Mouse (Mus musculus): ENCODE results near the gene Gid8. TPM values are rescaled to one million over a fixed set of nuclear protein-coding genes. Genes with fewer than 3 reads are reported as not detected.
A peak's percentile ranks its signal among the peaks of the same experiment; 100 is the strongest.

The Gid8 gene
- polyA plus RNA-seq, 1 experiment from 2014 or later = 38.0 TPM

DNA sequence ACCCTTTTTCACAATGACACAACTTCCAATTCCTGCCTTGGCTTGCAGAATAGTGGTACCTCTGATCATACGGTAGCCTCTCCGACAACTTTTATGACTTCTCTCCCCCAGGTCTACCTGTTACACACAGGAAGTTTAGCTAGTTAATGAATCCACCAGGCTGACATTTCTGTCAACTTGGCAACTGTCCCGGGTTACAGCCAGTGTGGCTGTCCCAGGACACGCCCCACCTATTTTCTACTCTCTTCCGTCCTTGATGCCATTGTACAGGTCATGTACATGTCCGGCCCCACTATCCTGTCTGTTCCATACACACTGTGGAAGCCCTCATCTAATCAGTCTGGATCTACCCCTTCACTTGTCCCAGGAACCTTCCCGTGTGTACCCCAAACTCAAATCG lies 5.3 kb upstream of the Gid8 start:
- Histone ChIP-seq H3K4me2 (replicated peaks; ENCODE audit: low read depth) (peak overlapping the region; percentile 24), H3K27ac (ENCODE audit: low read depth, low read length) (no peak overlapping the region; the same call in none of the 2 replicates)

GRCm38 (mm10) chr2:180705066-180705465 lies 4.9 kb upstream of the Gid8 start:
- H3K9ac ChIP-seq (ENCODE audit: low read depth, low read length) = no peak overlapping the region
- 61% methylated on average over 3 of the region's 3 CpGs for WGBS

More for the DNA sequence above, 5.3 kb upstream of the Gid8 start:
- Histone ChIP-seq H3K27me3 (replicated peaks; ENCODE audit: control insufficient read depth, insufficient read depth, low read length) (no peaks in the 10 kb centered on the region), H3K4me3 (ENCODE audit: low read depth, low read length) (no peak overlapping the region), H3K36me3 (ENCODE audit: control insufficient read depth, insufficient read depth) (no peaks in the 10 kb centered on the region), H3K4me1 (replicated peaks; ENCODE audit: control insufficient read depth, insufficient read depth, low read length) (peaks cover 24% of the 10 kb centered on the region), H3K9ac (ENCODE audit: low read depth, low read length) (no peak overlapping the region), H3K9me3 (ENCODE audit: control insufficient read depth) (no peaks in the 10 kb centered on the region)
- TF ChIP-seq CTCF (IDR thresholded peaks at IDR 0.05; ENCODE audit: low read depth) = no peak
- 43% methylated on average over 8 of the region's 8 CpGs for WGBS
- ATAC-seq = no peak

GRCm38 (mm10) chr2:180705975-180706374 lies 3.9 kb upstream of the Gid8 start:
- no peak overlapping the region for H3K9ac ChIP-seq (ENCODE audit: low read depth, low read length)
- H3K4me2 ChIP-seq (replicated peaks; ENCODE audit: low read depth) = no peak overlapping the region
- H3K27ac ChIP-seq (ENCODE audit: low read depth, low read length) = no peak overlapping the region
- WGBS = 95% methylated on average over 5 of the region's 5 CpGs
- ATAC-seq = no peak
- H3K4me3 ChIP-seq (ENCODE audit: low read depth, low read length) = no peak overlapping the region
- TF ChIP-seq CTCF (IDR thresholded peaks at IDR 0.05; ENCODE audit: low read depth) = peak; percentile 36
- no peaks in the 10 kb centered on the region for H3K27me3 ChIP-seq (replicated peaks; ENCODE audit: control insufficient read depth, insufficient read depth, low read length)
- no peaks in the 10 kb centered on the region for H3K9me3 ChIP-seq (ENCODE audit: control insufficient read depth)
- peaks cover 22% of the 10 kb centered on the region for H3K4me1 ChIP-seq (replicated peaks; ENCODE audit: control insufficient read depth, insufficient read depth, low read length)
- H3K36me3 ChIP-seq (ENCODE audit: control insufficient read depth, insufficient read depth) = no peaks in the 10 kb centered on the region

More at GRCm38 (mm10) chr2:180705066-180705465, 4.9 kb upstream of the Gid8 start:
- Histone ChIP-seq H3K9me3 (ENCODE audit: control insufficient read depth) (no peaks in the 10 kb centered on the region), H3K4me3 (ENCODE audit: low read depth, low read length) (no peak overlapping the region), H3K27ac (ENCODE audit: low read depth, low read length) (no peak overlapping the region; the same call in 1 of the 2 replicates), H3K36me3 (ENCODE audit: control insufficient read depth, insufficient read depth) (no peaks in the 10 kb centered on the region), H3K4me1 (replicated peaks; ENCODE audit: control insufficient read depth, insufficient read depth, low read length) (peaks cover 22% of the 10 kb centered on the region), H3K27me3 (replicated peaks; ENCODE audit: control insufficient read depth, insufficient read depth, low read length) (no peaks in the 10 kb centered on the region), H3K4me2 (replicated peaks; ENCODE audit: low read depth) (no peak overlapping the region)
- TF ChIP-seq CTCF (IDR thresholded peaks at IDR 0.05; ENCODE audit: low read depth) = no peak
- ATAC-seq = no peak

DNA sequence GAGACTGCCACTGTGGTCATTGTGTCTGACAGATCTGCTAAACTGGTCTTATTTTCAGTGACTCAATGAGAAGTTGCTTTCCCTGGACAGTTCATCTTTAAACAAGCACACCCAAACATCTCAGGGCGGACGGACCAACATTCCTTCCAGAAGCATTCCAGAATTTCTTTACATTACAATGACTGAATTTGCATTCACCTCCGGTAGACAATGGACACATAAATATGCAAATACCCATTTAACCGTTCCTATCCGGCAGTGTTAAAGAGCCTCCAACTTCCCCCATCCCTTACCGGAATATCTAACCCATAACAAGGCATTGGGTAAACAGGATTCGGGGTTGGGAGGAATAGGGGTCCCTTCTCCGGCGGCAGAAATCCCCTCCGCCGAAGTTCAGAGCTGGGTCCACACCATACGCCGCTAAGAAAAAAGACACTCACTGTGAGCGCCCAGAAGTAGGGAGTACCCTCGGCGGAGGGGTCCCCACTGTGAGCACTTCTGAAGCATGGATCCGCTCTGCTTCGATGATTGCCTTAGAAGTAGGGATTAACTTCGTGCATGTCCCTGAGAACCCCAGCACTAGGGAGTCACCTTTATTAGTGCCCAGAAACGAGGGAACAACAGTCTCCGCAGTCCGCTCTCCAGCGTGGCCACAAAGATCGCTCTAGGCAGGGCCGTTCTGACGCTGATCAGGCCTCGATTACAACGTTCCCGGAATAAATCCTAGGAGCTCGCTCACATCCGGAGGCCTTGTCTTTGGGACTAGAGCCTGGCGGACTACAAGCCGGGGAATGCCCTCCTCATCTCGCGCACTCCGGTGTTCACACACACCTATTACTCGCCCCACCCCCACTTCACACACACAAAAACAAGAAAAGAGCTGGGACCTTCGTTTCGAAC lies 644 bp upstream of the Gid8 start:
- Histone ChIP-seq H3K4me3 (ENCODE audit: low read depth, low read length) (peak overlapping the region; percentile 96), H3K36me3 (ENCODE audit: control insufficient read depth, insufficient read depth) (peaks cover 8% of the 10 kb centered on the region), H3K27me3 (replicated peaks; ENCODE audit: control insufficient read depth, insufficient read depth, low read length) (no peaks in the 10 kb centered on the region), H3K4me1 (replicated peaks; ENCODE audit: control insufficient read depth, insufficient read depth, low read length) (peaks cover 14% of the 10 kb centered on the region), H3K4me2 (replicated peaks; ENCODE audit: low read depth) (peak overlapping the region; percentile 79), H3K27ac (ENCODE audit: low read depth, low read length) (peak overlapping the region; percentile 98), H3K9ac (ENCODE audit: low read depth, low read length) (peak overlapping the region; percentile 99), H3K9me3 (ENCODE audit: control insufficient read depth) (no peaks in the 10 kb centered on the region)
- under 1% methylated on average over 39 of the region's 39 CpGs for WGBS
- no peak for TF ChIP-seq CTCF (IDR thresholded peaks at IDR 0.05; ENCODE audit: low read depth)
- ATAC-seq = peak; percentile 44

- Histone ChIP-seq H3K27me3 (replicated peaks; ENCODE audit: control insufficient read depth, insufficient read depth, low read length) (no peaks in the 10 kb centered on the region), H3K9me3 (ENCODE audit: control insufficient read depth) (no peaks in the 10 kb centered on the region), H3K4me3 (ENCODE audit: low read depth, low read length) (peak overlapping the region; percentile 96), H3K9ac (ENCODE audit: low read depth, low read length) (peak overlapping the region; percentile 99), H3K36me3 (ENCODE audit: control insufficient read depth, insufficient read depth) (peaks cover 14% of the 10 kb centered on the region), H3K27ac (ENCODE audit: low read depth, low read length) (peak overlapping the region; percentile 98), H3K4me1 (replicated peaks; ENCODE audit: control insufficient read depth, insufficient read depth, low read length) (peaks cover 10% of the 10 kb centered on the region), H3K4me2 (replicated peaks; ENCODE audit: low read depth) (peak overlapping the region; percentile 72)
- 2% methylated on average over 56 of the region's 64 CpGs for WGBS
- peak; percentile 26; the same call in 1 of the 2 replicates for ATAC-seq
- peak; percentile 1; the same call in 1 of the 2 replicates for TF ChIP-seq CTCF (IDR thresholded peaks at IDR 0.05; ENCODE audit: low read depth)
Measured at GRCm38 (mm10) chr2:180710276-180711155, 599 bp downstream of the Gid8 start.

- ATAC-seq = no peak
- H3K27ac ChIP-seq (ENCODE audit: low read depth, low read length) = no peak overlapping the region
- no peak for TF ChIP-seq CTCF (IDR thresholded peaks at IDR 0.05; ENCODE audit: low read depth)
- peak overlapping the region; percentile 72 for H3K4me2 ChIP-seq (replicated peaks; ENCODE audit: low read depth)
- H3K27me3 ChIP-seq (replicated peaks; ENCODE audit: control insufficient read depth, insufficient read depth, low read length) = no peaks in the 10 kb centered on the region
- no peaks in the 10 kb centered on the region for H3K9me3 ChIP-seq (ENCODE audit: control insufficient read depth)
- peaks cover 18% of the 10 kb centered on the region for H3K36me3 ChIP-seq (ENCODE audit: control insufficient read depth, insufficient read depth)
- peaks cover 10% of the 10 kb centered on the region for H3K4me1 ChIP-seq (replicated peaks; ENCODE audit: control insufficient read depth, insufficient read depth, low read length)
- 62% methylated on average over 4 of the region's 4 CpGs for WGBS
- H3K9ac ChIP-seq (ENCODE audit: low read depth, low read length) = no peak overlapping the region
- H3K4me3 ChIP-seq (ENCODE audit: low read depth, low read length) = no peak overlapping the region; the same call in 1 of the 2 replicates
Measured at GRCm38 (mm10) chr2:180711527-180711926, 1.6 kb downstream of the Gid8 start.
